Mouse (Mus musculus): ENCODE results near the gene Tgfbi. TPM values are rescaled to one million over a fixed set of nuclear protein-coding genes. Genes with fewer than 3 reads are reported as not detected.

Tgfbi gene
- polyA plus RNA-seq, 1 experiment, result 33.8 TPM

DNA sequence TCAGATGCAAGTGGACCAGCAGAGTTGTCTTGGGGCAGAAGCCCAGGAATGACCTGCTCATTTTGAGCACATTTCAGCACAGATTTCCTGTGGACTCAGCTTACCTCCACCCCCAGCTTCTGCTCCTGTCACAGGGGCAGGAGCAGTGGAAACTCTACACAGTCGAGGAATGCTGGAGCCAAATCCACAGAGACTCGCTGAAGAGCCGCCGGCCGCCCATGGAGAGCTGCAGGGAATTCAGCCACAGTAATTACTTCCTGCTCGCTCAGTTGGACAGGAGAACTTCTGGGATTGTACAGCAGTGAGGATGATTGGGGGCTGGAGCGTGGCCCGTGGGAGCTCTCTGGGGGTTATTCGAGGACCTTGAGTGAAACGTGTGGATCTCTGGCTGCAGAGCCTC, 3.0 kb downstream of the Tgfbi start:
- peaks cover 2% of the 10 kb centered on the region; the same call in 1 of the 2 replicates for H3K27me3 ChIP-seq (ENCODE audit: control insufficient read depth, insufficient read depth, low read length)
- H3K36me3 ChIP-seq (ENCODE audit: control insufficient read depth, insufficient read depth, low read length), result no peaks in the 10 kb centered on the region
- no peak overlapping the region for H3K4me3 ChIP-seq (ENCODE audit: control insufficient read depth, insufficient read depth, low read length)
- no peaks in the 10 kb centered on the region for H3K4me1 ChIP-seq (replicated peaks; ENCODE audit: control insufficient read depth, insufficient read depth, low read length)
- 72% methylated on average over 10 of the region's 10 CpGs for WGBS
- DNase-seq, result no peak
- no peak overlapping the region for H3K27ac ChIP-seq (ENCODE audit: control insufficient read depth, insufficient read depth, low read length)
- no peak for TF ChIP-seq POLR2A (IDR thresholded peaks at IDR 0.05; ENCODE audit: control insufficient read depth, extremely low read depth, insufficient read depth, low read length, poor library complexity)
- TF ChIP-seq CTCF (IDR thresholded peaks at IDR 0.05; ENCODE audit: borderline replicate concordance, control insufficient read depth, extremely low read depth, insufficient read depth, low read length, poor library complexity), result no peak

DNA sequence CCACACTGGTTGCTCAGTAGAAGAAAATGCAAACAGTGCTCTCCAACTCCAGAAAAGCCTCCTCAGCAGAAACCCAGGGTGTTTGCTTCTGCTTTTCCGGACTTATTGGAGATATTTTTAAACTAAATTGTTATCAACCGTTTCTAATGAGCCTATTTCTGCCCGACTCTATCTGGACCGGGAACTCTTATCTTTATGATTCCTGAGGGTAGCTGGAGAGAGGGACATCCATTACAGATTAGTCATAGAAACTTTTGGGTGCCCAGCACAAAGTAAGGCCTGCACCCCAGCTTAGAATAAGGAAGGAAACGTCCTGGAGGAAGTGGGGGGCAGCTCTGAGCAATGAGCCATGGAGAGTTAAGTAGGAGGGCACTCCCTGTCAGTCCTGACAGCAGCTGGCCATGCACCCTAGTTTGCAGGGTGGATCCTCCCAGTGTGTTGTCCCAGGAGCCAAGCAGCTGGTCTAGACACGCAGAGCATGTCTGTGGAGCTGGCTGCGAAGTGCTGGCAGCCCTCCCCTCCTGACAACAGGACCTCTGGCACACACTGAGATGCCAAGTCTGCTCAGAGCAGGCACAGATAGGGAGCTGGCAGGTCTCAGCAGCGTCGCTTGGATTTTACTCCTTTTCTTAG, 4.2 kb downstream of the Tgfbi start:
- TF ChIP-seq POLR2A (IDR thresholded peaks at IDR 0.05; ENCODE audit: control insufficient read depth, extremely low read depth, insufficient read depth, low read length, poor library complexity) (no peak), CTCF (IDR thresholded peaks at IDR 0.05; ENCODE audit: borderline replicate concordance, control insufficient read depth, extremely low read depth, insufficient read depth, low read length, poor library complexity) (no peak)
- Histone ChIP-seq H3K4me3 (ENCODE audit: control insufficient read depth, insufficient read depth, low read length) (no peak overlapping the region), H3K36me3 (ENCODE audit: control insufficient read depth, insufficient read depth, low read length) (no peaks in the 10 kb centered on the region), H3K4me1 (replicated peaks; ENCODE audit: control insufficient read depth, insufficient read depth, low read length) (no peaks in the 10 kb centered on the region), H3K27me3 (ENCODE audit: control insufficient read depth, insufficient read depth, low read length) (peaks cover 2% of the 10 kb centered on the region; the same call in 1 of the 2 replicates), H3K27ac (ENCODE audit: control insufficient read depth, insufficient read depth, low read length) (no peak overlapping the region)
- 18% methylated on average over 9 of the region's 9 CpGs for WGBS
- no peak for DNase-seq

DNA sequence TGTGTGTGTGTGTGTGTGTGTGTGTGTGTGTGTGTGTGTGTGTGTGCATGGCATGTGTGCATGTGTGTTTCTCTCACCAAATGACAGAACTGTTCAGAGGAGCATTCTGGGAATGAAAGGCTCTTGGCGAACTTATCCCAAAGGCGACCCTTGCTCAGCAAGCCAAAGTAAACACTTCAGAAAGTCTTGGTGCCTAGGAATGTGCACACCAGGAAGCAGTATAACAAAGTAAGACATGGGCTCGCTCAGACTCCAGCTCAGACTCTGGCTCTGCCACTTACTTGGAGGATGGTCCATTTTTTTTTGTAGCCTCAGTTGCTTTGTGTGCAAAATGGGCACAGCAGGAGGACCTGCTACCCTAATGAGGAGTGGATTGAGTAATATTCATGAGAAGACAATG, 5.4 kb downstream of the Tgfbi start:
- no peaks in the 10 kb centered on the region for H3K4me1 ChIP-seq (replicated peaks; ENCODE audit: control insufficient read depth, insufficient read depth, low read length)
- DNase-seq, result no peak

DNA sequence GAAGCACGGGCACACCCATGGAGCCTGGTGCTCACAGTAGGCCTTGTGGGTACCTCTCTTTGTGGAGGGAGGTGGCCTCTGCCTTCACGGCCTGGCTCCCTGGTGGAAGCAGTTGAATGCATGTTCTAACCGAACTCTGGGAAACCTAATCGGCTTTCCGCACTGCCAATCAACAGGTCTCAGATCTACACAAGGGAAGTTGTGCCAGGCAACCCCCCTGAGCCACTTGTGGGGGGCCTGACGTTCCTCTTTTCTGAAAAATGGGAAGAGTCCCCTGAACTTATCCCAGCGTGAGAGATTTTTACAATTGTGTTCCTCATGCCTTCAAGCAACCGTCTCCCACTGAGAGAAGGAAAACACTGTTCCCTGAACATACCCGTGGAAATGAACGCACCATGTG, 5.9 kb downstream of the Tgfbi start:
- Histone ChIP-seq H3K27ac (ENCODE audit: control insufficient read depth, insufficient read depth, low read length) (no peak overlapping the region), H3K4me3 (ENCODE audit: control insufficient read depth, insufficient read depth, low read length) (no peak overlapping the region), H3K36me3 (ENCODE audit: control insufficient read depth, insufficient read depth, low read length) (no peaks in the 10 kb centered on the region), H3K4me1 (replicated peaks; ENCODE audit: control insufficient read depth, insufficient read depth, low read length) (no peaks in the 10 kb centered on the region), H3K27me3 (ENCODE audit: control insufficient read depth, insufficient read depth, low read length) (peaks cover 2% of the 10 kb centered on the region; the same call in 1 of the 2 replicates)
- 31% methylated on average over 10 of the region's 10 CpGs for WGBS
- TF ChIP-seq CTCF (IDR thresholded peaks at IDR 0.05; ENCODE audit: borderline replicate concordance, control insufficient read depth, extremely low read depth, insufficient read depth, low read length, poor library complexity) (no peak), POLR2A (IDR thresholded peaks at IDR 0.05; ENCODE audit: control insufficient read depth, extremely low read depth, insufficient read depth, low read length, poor library complexity) (no peak)
- no peak for DNase-seq

More for the DNA sequence above, 5.4 kb downstream of the Tgfbi start:
- H3K4me3 ChIP-seq (ENCODE audit: control insufficient read depth, insufficient read depth, low read length), result no peak overlapping the region
- TF ChIP-seq CTCF (IDR thresholded peaks at IDR 0.05; ENCODE audit: borderline replicate concordance, control insufficient read depth, extremely low read depth, insufficient read depth, low read length, poor library complexity), result no peak
- no peak overlapping the region for H3K27ac ChIP-seq (ENCODE audit: control insufficient read depth, insufficient read depth, low read length)
- H3K27me3 ChIP-seq (ENCODE audit: control insufficient read depth, insufficient read depth, low read length), result peaks cover 2% of the 10 kb centered on the region; the same call in 1 of the 2 replicates
- 94% methylated on average over 3 of the region's 3 CpGs for WGBS
- H3K36me3 ChIP-seq (ENCODE audit: control insufficient read depth, insufficient read depth, low read length), result no peaks in the 10 kb centered on the region

DNA sequence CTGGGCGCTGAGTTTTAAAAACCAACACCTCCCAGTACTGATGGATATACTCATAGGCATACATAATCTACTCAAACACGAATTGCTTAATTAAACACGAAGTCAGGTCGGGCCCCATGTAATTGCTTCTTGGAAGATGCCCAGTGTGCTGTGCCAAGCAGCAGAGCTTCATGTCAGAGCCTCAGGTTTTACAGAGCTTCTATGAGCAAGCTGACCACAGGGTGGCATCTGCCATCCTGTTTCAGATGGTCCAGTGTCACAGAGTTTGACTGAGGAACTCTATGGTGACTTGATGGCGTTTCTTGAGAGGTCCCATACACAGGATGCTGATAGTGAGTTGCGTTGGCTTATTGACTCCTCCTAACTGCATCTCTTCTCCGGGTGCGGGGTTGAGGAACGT, 6.5 kb downstream of the Tgfbi start:
- no peak overlapping the region for H3K27ac ChIP-seq (ENCODE audit: control insufficient read depth, insufficient read depth, low read length)

DNA sequence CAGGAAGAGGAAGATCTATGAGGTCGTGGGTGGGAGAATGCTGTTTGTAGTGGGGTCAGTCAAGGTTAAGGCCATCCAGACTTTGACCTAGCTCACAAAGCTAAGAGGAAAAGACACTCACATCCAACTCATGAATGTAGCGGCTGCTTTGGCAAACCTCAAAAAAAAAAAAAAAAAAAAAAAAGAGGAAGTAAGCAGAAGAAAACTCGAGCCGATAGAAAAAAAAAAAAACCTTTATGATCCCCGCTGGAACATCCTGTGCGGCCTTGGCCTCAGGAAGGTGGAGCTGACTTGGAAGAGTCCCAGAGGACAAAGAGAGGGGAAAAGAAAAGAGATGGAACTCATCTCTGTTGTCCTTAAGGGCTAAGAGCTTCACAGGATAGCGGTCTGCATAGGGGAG, 7.1 kb downstream of the Tgfbi start:
- no peaks in the 10 kb centered on the region for H3K4me1 ChIP-seq (replicated peaks; ENCODE audit: control insufficient read depth, insufficient read depth, low read length)
- no peaks in the 10 kb centered on the region for H3K36me3 ChIP-seq (ENCODE audit: control insufficient read depth, insufficient read depth, low read length)
- H3K4me3 ChIP-seq (ENCODE audit: control insufficient read depth, insufficient read depth, low read length), result no peak overlapping the region
- no peak for DNase-seq
- peaks cover 2% of the 10 kb centered on the region; the same call in 1 of the 2 replicates for H3K27me3 ChIP-seq (ENCODE audit: control insufficient read depth, insufficient read depth, low read length)
- H3K27ac ChIP-seq (ENCODE audit: control insufficient read depth, insufficient read depth, low read length), result no peak overlapping the region
- WGBS, result 13% methylated on average over 7 of the region's 7 CpGs
- no peak for TF ChIP-seq CTCF (IDR thresholded peaks at IDR 0.05; ENCODE audit: borderline replicate concordance, control insufficient read depth, extremely low read depth, insufficient read depth, low read length, poor library complexity)
- no peak for TF ChIP-seq POLR2A (IDR thresholded peaks at IDR 0.05; ENCODE audit: control insufficient read depth, extremely low read depth, insufficient read depth, low read length, poor library complexity)

More for the DNA sequence above, 6.5 kb downstream of the Tgfbi start:
- WGBS, result 17% methylated on average over 9 of the region's 9 CpGs
- Histone ChIP-seq H3K4me1 (replicated peaks; ENCODE audit: control insufficient read depth, insufficient read depth, low read length) (no peaks in the 10 kb centered on the region), H3K27me3 (ENCODE audit: control insufficient read depth, insufficient read depth, low read length) (peaks cover 2% of the 10 kb centered on the region; the same call in 1 of the 2 replicates), H3K36me3 (ENCODE audit: control insufficient read depth, insufficient read depth, low read length) (no peaks in the 10 kb centered on the region), H3K4me3 (ENCODE audit: control insufficient read depth, insufficient read depth, low read length) (no peak overlapping the region)
- no peak for DNase-seq
- TF ChIP-seq POLR2A (IDR thresholded peaks at IDR 0.05; ENCODE audit: control insufficient read depth, extremely low read depth, insufficient read depth, low read length, poor library complexity) (no peak), CTCF (IDR thresholded peaks at IDR 0.05; ENCODE audit: borderline replicate concordance, control insufficient read depth, extremely low read depth, insufficient read depth, low read length, poor library complexity) (no peak)

DNA sequence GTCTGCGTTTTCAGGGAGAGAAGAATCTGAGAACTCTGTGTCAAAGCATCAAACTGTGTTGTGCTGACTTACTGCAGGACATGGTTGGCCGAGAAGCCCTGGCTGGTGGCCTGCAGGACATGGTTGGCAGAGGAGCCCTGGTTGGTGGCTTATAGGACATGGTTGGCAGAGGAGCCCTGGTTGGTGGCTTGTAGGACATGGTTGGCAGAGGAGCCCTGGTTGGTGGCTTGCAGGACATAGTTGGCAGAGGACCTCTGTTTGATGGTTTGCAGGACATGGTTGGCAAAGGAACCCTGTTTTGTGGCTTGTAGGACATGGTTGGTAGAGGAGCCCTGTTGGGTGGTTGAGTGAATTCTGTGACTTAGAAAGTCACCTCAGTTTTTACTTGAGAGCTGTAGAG, 7.9 kb downstream of the Tgfbi start:
- Histone ChIP-seq H3K27me3 (ENCODE audit: control insufficient read depth, insufficient read depth, low read length) (peaks cover 2% of the 10 kb centered on the region; the same call in 1 of the 2 replicates), H3K4me3 (ENCODE audit: control insufficient read depth, insufficient read depth, low read length) (no peak overlapping the region), H3K36me3 (ENCODE audit: control insufficient read depth, insufficient read depth, low read length) (no peaks in the 10 kb centered on the region), H3K27ac (ENCODE audit: control insufficient read depth, insufficient read depth, low read length) (no peak overlapping the region), H3K4me1 (replicated peaks; ENCODE audit: control insufficient read depth, insufficient read depth, low read length) (no peaks in the 10 kb centered on the region)
- no peak for TF ChIP-seq POLR2A (IDR thresholded peaks at IDR 0.05; ENCODE audit: control insufficient read depth, extremely low read depth, insufficient read depth, low read length, poor library complexity)
- TF ChIP-seq CTCF (IDR thresholded peaks at IDR 0.05; ENCODE audit: borderline replicate concordance, control insufficient read depth, extremely low read depth, insufficient read depth, low read length, poor library complexity), result no peak
- DNase-seq, result no peak
- 84% methylated on average over 2 of the region's 2 CpGs for WGBS
